Mouse (Mus musculus) hindbrain, postnatal 0 days (tissue): Measurements from ENCODE around the gene Olfr992. TPM values are rescaled to one million over a fixed set of nuclear protein-coding genes. Genes with fewer than 3 reads are reported as not detected.
"Not testable (repeated sequence)": the region's sequence is repeated elsewhere in the genome, so short reads cannot be mapped to it uniquely, and the experiment has no call there.

ENCODE experiments used
- ATAC-seq: fragments of 200-750 bp; cut with Nextera tagmentation; 2 replicates; pipeline ENCODE4 v1.8.0; 2017; ENCODE audit warnings: mild to moderate bottlenecking, moderate TSS enrichment, moderate library complexity
- DNase-seq: peaks from one replicate; pipeline ENCODE4 v3.0.0-alpha.2; 2015; ENCODE audit warnings: low spot score
- H3K27ac ChIP-seq: fragments of 300-500 bp; sonication (generic); 2 replicates; pipeline ENCODE4 v1.5.1; 2014; ENCODE audit warnings: mild to moderate bottlenecking
- H3K27me3 ChIP-seq: fragments of 300-500 bp; sonication (generic); 2 replicates; pipeline ENCODE4 v1.6.1; 2014; ENCODE audit warnings: low read length, mixed read lengths; ENCODE audit not compliant: insufficient read depth
- H3K36me3 ChIP-seq: fragments of 300-500 bp; sonication (generic); 2 replicates; pipeline ENCODE4 v1.6.1; 2014; ENCODE audit warnings: low read length, mixed read lengths; ENCODE audit not compliant: insufficient read depth
- H3K4me1 ChIP-seq: fragments of 300-500 bp; sonication (generic); 2 replicates; pipeline ENCODE4 v1.6.1; 2014; ENCODE audit warnings: antibody characterized with exemption, low read length, mixed read lengths; ENCODE audit not compliant: insufficient read depth
- H3K4me2 ChIP-seq: fragments of 300-500 bp; sonication (generic); 2 replicates; pipeline ENCODE4 v1.6.1; 2014; ENCODE audit warnings: low read depth, mild to moderate bottlenecking, low read length, moderate library complexity, mixed read lengths
- H3K4me3 ChIP-seq: fragments of 300-500 bp; sonication (generic); 2 replicates; pipeline ENCODE4 v1.5.1; 2014; ENCODE audit warnings: low read length
- H3K9ac ChIP-seq: fragments of 300-500 bp; sonication (generic); replicated peaks from 2 replicates; pipeline ENCODE4 v1.6.1; 2014; ENCODE audit warnings: mild to moderate bottlenecking, low read length, moderate library complexity, mixed read lengths
- H3K9me3 ChIP-seq: fragments of 300-500 bp; sonication (generic); 2 replicates; pipeline ENCODE4 v1.6.1; 2016; ENCODE audit warnings: low read length, mixed read lengths
- CTCF ChIP-seq: IDR thresholded peaks from 2 replicates; pipeline ENCODE4 v1.5.1; 2016; ENCODE audit warnings: antibody characterized with exemption, control low read depth, low read depth
- WGBS: fragments of 180-500 bp; shearing (Covaris S2); extraction: QIAGEN DNeasy Blood & Tissue Kit; methylation state at CpG from one replicate; pipeline ENCODE4 v1.1.7; 2014; 5-methylcytosine and 5-hydroxymethylcytosine counted together
- polyA plus RNA-seq: library from polyadenylated mRNA; unstranded; fragments of >200 nt; fragmentation: Nextera tagmentation; extraction: Ambion mirVana; gene quantifications from 2 replicates; pipeline ENCODE4 v1.2.1, GENCODE M21; 2015
- total RNA-seq: library from RNA; depleted of rRNA; stranded (reverse); fragments of >200 nt; gene quantifications from 2 replicates; pipeline ENCODE4 v1.2.3, GENCODE M21; 2014; rRNA removed

Gene Olfr992
- total RNA-seq = not detected in 2 replicates
- polyA plus RNA-seq = not detected in 2 replicates

DNA sequence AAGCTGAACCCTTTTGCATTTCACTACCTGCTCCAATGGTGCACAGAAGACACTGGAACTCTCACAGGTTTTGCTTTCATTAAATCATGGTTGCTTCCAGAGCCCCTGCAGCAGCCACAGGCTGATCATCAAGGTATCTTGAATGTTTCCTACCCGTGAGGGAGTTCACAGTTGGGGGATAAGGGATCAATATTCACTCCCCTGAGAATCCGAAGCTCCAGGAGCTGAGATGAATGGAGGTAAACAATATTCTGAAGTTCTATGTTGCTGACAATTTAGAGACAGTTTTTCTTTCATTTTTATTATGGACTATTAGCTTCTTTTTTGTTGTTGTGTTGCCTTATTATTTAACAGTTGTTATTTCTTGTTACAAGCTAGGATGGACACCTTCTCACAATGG, at the start of gene Olfr992:
Gene Olfr992 (minus strand): TSS at position 101 of the 400 bp plus-strand sequence.
- no peak for ATAC-seq
- no peak within 1 kb of the TSS for H3K4me3 ChIP-seq
- no peaks in the 10 kb centered on the region for H3K27me3 ChIP-seq
- no peaks in the 10 kb centered on the region for H3K9me3 ChIP-seq
- TF ChIP-seq CTCF = no peak
- no peak within 1 kb of the TSS for H3K4me2 ChIP-seq
- DNase-seq = no peak
- H3K4me1 ChIP-seq = no peaks in the 10 kb centered on the region
- 58% methylated on average over 2 of the region's 2 CpGs for WGBS
- H3K9ac ChIP-seq = no peak within 1 kb of the TSS
- no peaks in the 10 kb centered on the region for H3K36me3 ChIP-seq
- no peak within 1 kb of the TSS for H3K27ac ChIP-seq

DNA sequence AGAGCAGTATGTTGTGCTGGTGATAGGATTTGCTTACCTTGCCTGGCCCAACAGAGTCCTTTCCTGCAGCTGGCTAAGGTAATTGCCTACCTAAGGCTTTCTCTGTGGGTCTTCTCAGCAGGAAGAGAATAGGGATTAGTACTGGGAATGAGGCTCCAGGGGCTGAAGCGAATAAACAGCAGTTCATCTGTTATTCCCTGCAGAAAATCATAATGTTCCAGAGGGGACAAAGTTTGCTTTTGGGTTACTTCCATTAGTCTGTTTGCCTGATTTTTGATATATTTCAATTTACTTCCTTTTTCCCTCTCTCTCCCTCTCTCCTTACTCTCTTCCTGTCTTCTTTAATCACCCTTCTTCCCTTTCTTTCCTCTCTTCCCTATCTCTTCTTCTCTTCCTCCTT, 34.3 kb upstream of the Olfr992 start, which contains the start of gene Olfr995:
Gene Olfr995 (minus strand): TSS at position 101 of the 400 bp plus-strand sequence.
- ATAC-seq (no peak), DNase-seq (no peak)
- H3K9ac ChIP-seq = no peak within 1 kb of the TSS
- H3K4me1 ChIP-seq = no peaks in the 10 kb centered on the region
- no peaks in the 10 kb centered on the region for H3K9me3 ChIP-seq
- no peaks in the 10 kb centered on the region for H3K27me3 ChIP-seq
- TF ChIP-seq CTCF = no peak
- no peaks in the 10 kb centered on the region for H3K36me3 ChIP-seq
- no peak within 1 kb of the TSS for H3K4me3 ChIP-seq
- no peak within 1 kb of the TSS for H3K4me2 ChIP-seq
- 24% methylated on average over 1 of the region's 1 CpGs for WGBS
- no peak within 1 kb of the TSS for H3K27ac ChIP-seq

DNA sequence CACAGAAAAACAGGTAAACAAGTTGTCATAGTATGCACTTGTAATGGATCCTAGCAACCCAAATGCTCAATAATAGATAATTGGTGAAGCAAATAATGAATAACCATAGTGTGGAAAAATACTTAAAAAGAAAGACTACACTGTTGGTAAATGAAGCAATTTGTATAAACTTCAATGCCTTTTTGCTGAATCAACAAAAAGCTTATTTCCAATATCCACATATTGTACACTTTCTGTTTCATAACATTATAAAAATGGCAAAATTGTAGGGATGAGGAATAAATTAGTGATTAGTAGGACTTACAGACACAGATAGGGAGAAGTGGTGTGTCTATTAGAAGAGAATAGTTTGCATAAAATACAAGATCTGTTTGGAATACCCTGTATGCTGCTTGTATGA, 33.3 kb upstream of the Olfr992 start:
- no peak for ATAC-seq

DNA sequence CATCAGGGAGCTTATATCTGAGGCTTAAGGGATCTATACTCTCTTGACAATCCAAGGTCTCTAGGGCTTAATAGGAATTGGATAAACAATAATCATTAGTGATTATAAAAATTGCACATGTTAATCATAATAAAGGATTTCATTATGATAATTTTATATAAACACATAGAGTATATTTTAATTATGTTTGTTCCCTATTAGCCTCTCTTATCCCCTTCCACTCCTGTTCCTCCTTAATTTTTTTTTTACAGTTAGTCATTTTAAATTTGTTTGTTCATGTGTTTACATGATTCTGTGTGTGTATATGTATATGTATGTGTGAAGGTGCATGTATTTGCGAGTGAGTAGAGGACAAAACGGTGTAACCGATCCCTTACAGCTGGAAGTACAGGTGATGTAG, 27.1 kb upstream of the Olfr992 start, which contains the start of gene Olfr994:
Gene Olfr994 (minus strand): TSS at position 101 of the 400 bp plus-strand sequence.
- Histone ChIP-seq H3K4me1 (no peaks in the 10 kb centered on the region), H3K36me3 (no peaks in the 10 kb centered on the region), H3K9ac (no peak within 1 kb of the TSS), H3K27ac (no peak within 1 kb of the TSS), H3K27me3 (no peaks in the 10 kb centered on the region), H3K4me2 (no peak within 1 kb of the TSS), H3K9me3 (no peaks in the 10 kb centered on the region), H3K4me3 (no peak within 1 kb of the TSS)
- ATAC-seq (no peak), DNase-seq (no peak)
- WGBS = over 99% methylated on average over 3 of the region's 3 CpGs
- TF ChIP-seq CTCF = no peak

More for the DNA sequence above, 33.3 kb upstream of the Olfr992 start:
- no peak overlapping the region for H3K4me3 ChIP-seq
- H3K4me1 ChIP-seq = no peaks in the 10 kb centered on the region
- H3K9me3 ChIP-seq = no peaks in the 10 kb centered on the region
- DNase-seq = no peak
- H3K9ac ChIP-seq = no peak overlapping the region
- H3K36me3 ChIP-seq = no peaks in the 10 kb centered on the region
- no peak overlapping the region for H3K27ac ChIP-seq
- no peaks in the 10 kb centered on the region for H3K27me3 ChIP-seq
- TF ChIP-seq CTCF = no peak
- no peak overlapping the region for H3K4me2 ChIP-seq

DNA sequence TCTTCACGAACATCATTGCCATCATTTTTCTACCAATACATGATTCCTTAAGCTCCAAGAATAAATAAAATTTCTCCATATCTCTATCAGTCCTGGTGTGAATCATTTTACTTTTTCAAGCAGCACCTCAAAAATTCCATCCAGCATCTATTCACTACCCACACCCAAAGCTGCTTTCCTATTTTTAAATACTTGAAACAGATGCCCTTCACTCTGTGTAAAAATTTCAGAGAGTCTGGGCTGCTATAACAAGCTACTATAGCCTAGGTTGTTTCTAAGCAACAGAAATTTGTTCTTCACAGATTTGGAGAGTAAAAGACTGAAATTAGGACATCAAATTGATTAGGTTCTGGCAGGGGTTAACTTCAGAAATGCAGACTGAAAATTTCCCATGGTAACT, 16.6 kb upstream of the Olfr992 start:
- ATAC-seq = no peak
- no peak overlapping the region for H3K4me2 ChIP-seq
- H3K4me3 ChIP-seq = no peak overlapping the region
- no peak for DNase-seq
- TF ChIP-seq CTCF = no peak
- no peak overlapping the region for H3K27ac ChIP-seq
- H3K9me3 ChIP-seq = no peaks in the 10 kb centered on the region
- H3K36me3 ChIP-seq = no peaks in the 10 kb centered on the region
- H3K4me1 ChIP-seq = no peaks in the 10 kb centered on the region
- WGBS = 87% methylated on average over 1 of the region's 1 CpGs
- no peak overlapping the region for H3K9ac ChIP-seq
- no peaks in the 10 kb centered on the region for H3K27me3 ChIP-seq

DNA sequence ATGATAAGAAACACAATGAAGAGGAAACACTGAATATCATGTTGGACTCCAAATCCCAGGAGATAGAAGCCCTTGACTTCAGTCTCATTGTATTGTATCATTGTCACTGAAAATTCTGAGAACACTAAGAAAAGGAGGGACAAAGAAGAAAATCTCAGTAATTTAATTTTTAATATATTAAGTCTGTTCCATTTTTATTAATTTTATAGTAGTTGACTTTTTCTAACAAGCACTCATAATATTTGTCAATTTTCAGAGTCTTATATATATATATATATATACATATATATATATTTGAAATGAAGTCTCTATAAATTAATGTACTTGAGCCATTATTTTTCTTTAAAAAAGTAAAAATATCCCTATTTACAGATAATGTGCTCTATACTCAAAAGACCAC, 5.5 kb upstream of the Olfr992 start, which contains the start of gene Olfr993:
Gene Olfr993 (minus strand): TSS at position 101 of the 400 bp plus-strand sequence.
- Histone ChIP-seq H3K4me2 (no peak within 1 kb of the TSS), H3K27ac (no peak within 1 kb of the TSS), H3K9me3 (no peaks in the 10 kb centered on the region), H3K4me1 (no peaks in the 10 kb centered on the region), H3K27me3 (no peaks in the 10 kb centered on the region), H3K4me3 (no peak within 1 kb of the TSS), H3K36me3 (no peaks in the 10 kb centered on the region), H3K9ac (no peak within 1 kb of the TSS)
- TF ChIP-seq CTCF = no peak
- no peak for DNase-seq
- no peak for ATAC-seq

DNA sequence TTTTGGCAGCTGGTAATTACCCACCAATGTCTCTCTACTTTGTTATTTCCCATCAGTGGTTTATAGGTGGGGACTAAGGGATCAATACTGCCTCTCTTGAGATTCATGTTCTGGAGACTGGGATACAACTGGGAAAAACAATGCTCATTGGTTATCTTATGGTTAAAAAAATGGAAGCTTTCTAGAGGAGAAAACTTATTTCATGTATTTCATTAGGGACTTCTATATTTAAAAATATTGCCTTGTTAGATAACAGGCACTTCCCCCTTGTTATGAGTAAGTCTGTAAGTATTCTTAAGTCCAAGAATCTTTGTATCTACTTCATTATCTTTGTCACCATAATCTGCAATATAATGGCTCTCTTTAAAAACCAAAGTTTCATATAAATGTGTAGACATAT, 46.1 kb downstream of the Olfr992 start, which contains the start of gene Olfr988:
Gene Olfr988 (minus strand): TSS at position 101 of the 400 bp plus-strand sequence.
- not testable (repeated sequence) for H3K4me2 ChIP-seq, DNase-seq, H3K9ac ChIP-seq, H3K36me3 ChIP-seq, ATAC-seq, H3K4me3 ChIP-seq, H3K4me1 ChIP-seq, H3K27ac ChIP-seq, H3K27me3 ChIP-seq, H3K9me3 ChIP-seq

Other genes with a start within 250 kb of the Olfr992 start
- gene Lrrc55, start 212.3 kb downstream of the Olfr992 start, total RNA-seq = 27.3 and 33.7 TPM in 2 replicates
- 9.0 and 9.7 TPM in 2 replicates for gene Lrrc55, start 212.3 kb downstream of the Olfr992 start, polyA plus RNA-seq
- not detected in 2 replicates for gene Olfr987, start 70.2 kb downstream of the Olfr992 start, total RNA-seq
- gene Olfr987, start 70.2 kb downstream of the Olfr992 start, polyA plus RNA-seq = not detected in 2 replicates
- not detected in 2 replicates for gene Olfr988, start 46.2 kb downstream of the Olfr992 start, total RNA-seq
- not detected in 2 replicates for gene Olfr988, start 46.2 kb downstream of the Olfr992 start, polyA plus RNA-seq
- gene Olfr993, start 5.4 kb upstream of the Olfr992 start, total RNA-seq = not detected in 2 replicates
- not detected in 2 replicates for gene Olfr993, start 5.4 kb upstream of the Olfr992 start, polyA plus RNA-seq
- not detected in 2 replicates for gene Olfr994, start 27.0 kb upstream of the Olfr992 start, total RNA-seq
- not detected in 2 replicates for gene Olfr994, start 27.0 kb upstream of the Olfr992 start, polyA plus RNA-seq
- gene Olfr995, start 34.2 kb upstream of the Olfr992 start, total RNA-seq = not detected in 2 replicates
- not detected in 2 replicates for gene Olfr995, start 34.2 kb upstream of the Olfr992 start, polyA plus RNA-seq
- 0.29 TPM in 1 of 2 replicates, not detected in the other for gene 4833423E24Rik, start 109.6 kb upstream of the Olfr992 start, total RNA-seq
- gene 4833423E24Rik, start 109.6 kb upstream of the Olfr992 start, polyA plus RNA-seq = 0.23 and 0.79 TPM in 2 replicates
- not detected in 2 replicates for gene Olfr996, start 169.7 kb upstream of the Olfr992 start, total RNA-seq
- not detected in 2 replicates for gene Olfr996, start 169.7 kb upstream of the Olfr992 start, polyA plus RNA-seq
- gene Olfr998, start 179.5 kb upstream of the Olfr992 start, total RNA-seq = not detected in 2 replicates
- gene Olfr998, start 179.5 kb upstream of the Olfr992 start, polyA plus RNA-seq = not detected in 2 replicates
- not detected in 2 replicates for gene Olfr1000, start 202.4 kb upstream of the Olfr992 start, total RNA-seq
- not detected in 2 replicates for gene Olfr1000, start 202.4 kb upstream of the Olfr992 start, polyA plus RNA-seq
- gene Olfr1002, start 241.2 kb upstream of the Olfr992 start, total RNA-seq = not detected in 2 replicates
- not detected in 2 replicates for gene Olfr1002, start 241.2 kb upstream of the Olfr992 start, polyA plus RNA-seq